Mouse (Mus musculus) kidney, embryonic 14.5 days (tissue): ENCODE results near the gene Nr1d2. TPM values are rescaled to one million over a fixed set of nuclear protein-coding genes. Genes with fewer than 3 reads are reported as not detected.
"Not testable (repeated sequence)": the region's sequence is repeated elsewhere in the genome, so short reads cannot be mapped to it uniquely, and the experiment has no call there.

ENCODE experiments used
- ATAC-seq: fragments of 200-750 bp; cut with Nextera tagmentation; 2 replicates; pipeline ENCODE4 v1.8.0; 2017; ENCODE audit warnings: moderate number of reproducible peaks, mild to moderate bottlenecking, moderate TSS enrichment, moderate library complexity; ENCODE audit not compliant: low FRiP score, low TSS enrichment
- H3K27ac ChIP-seq: fragments of 300-500 bp; sonication (generic); 2 replicates; pipeline ENCODE4 v1.5.1; 2014; ENCODE audit warnings: low read depth, mild to moderate bottlenecking, low read length, moderate library complexity, mixed read lengths
- H3K27me3 ChIP-seq: fragments of 300-500 bp; sonication (generic); 2 replicates; pipeline ENCODE4 v1.6.1; 2014; ENCODE audit warnings: mild to moderate bottlenecking, low read length; ENCODE audit not compliant: control insufficient read depth, insufficient read depth
- H3K36me3 ChIP-seq: fragments of 300-500 bp; sonication (generic); 2 replicates; pipeline ENCODE4 v1.6.1; 2014; ENCODE audit warnings: low read length, mixed read lengths; ENCODE audit not compliant: control insufficient read depth, insufficient read depth
- H3K4me1 ChIP-seq: fragments of 300-500 bp; sonication (generic); 2 replicates; pipeline ENCODE4 v1.6.1; 2014; ENCODE audit warnings: low read length, mixed read lengths; ENCODE audit not compliant: control insufficient read depth, insufficient read depth
- H3K4me2 ChIP-seq: fragments of 300-500 bp; sonication (generic); replicated peaks from 2 replicates; pipeline ENCODE4 v1.6.1; 2014; ENCODE audit warnings: low read depth, mild to moderate bottlenecking, low read length
- H3K4me3 ChIP-seq: fragments of 300-500 bp; sonication (generic); 2 replicates; pipeline ENCODE4 v1.5.1; 2014; ENCODE audit warnings: mild to moderate bottlenecking, low read length
- H3K9ac ChIP-seq: fragments of 300-500 bp; sonication (generic); 2 replicates; pipeline ENCODE4 v1.6.1; 2014; ENCODE audit warnings: low read depth, mild to moderate bottlenecking, low read length, moderate library complexity
- H3K9me3 ChIP-seq: fragments of 300-500 bp; sonication (generic); 2 replicates; pipeline ENCODE4 v1.6.1; 2016; ENCODE audit warnings: low read length; ENCODE audit not compliant: control insufficient read depth
- WGBS: fragments of 180-500 bp; shearing (Covaris S2); extraction: QIAGEN DNeasy Blood & Tissue Kit; methylation state at CpG from one replicate; pipeline ENCODE4 v1.1.7; 2014; 5-methylcytosine and 5-hydroxymethylcytosine counted together
- polyA plus RNA-seq: library from polyadenylated mRNA; unstranded; fragments of >200 nt; fragmentation: Nextera tagmentation; extraction: Ambion mirVana; gene quantifications from 2 replicates; pipeline ENCODE4 v1.2.1, GENCODE M21; 2014

The Nr1d2 gene
- polyA plus RNA-seq, 1 experiment from 2014 or later, result 11.8 TPM

DNA sequence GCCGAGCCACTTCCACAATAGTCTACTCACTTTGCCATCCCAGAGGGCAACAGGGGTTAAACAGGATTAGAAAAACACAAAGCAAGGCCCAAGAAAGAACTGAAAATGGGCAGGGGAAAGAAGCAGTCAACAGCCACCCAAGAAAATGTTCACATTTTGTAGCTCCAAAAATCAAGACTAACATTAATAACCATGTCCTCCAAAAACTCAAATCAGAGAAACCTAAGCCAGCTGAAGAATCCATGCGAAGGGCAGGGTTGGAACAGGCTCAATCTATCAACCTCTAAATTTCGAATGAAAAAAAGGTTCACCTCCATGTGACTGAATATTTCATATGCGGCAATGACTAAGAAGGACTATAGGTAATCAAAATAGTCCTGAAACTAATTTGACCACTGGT lies 1.5 kb downstream of the Nr1d2 start:
- no peaks in the 10 kb centered on the region for H3K27me3 ChIP-seq
- ATAC-seq, result no peak
- H3K4me3 ChIP-seq, result peak overlapping the region; percentile 75; the same call in 1 of the 2 replicates
- H3K4me2 ChIP-seq, result peak overlapping the region; percentile 53
- no peaks in the 10 kb centered on the region for H3K36me3 ChIP-seq
- WGBS, result 74% methylated on average over 4 of the region's 4 CpGs
- H3K9me3 ChIP-seq, result no peaks in the 10 kb centered on the region
- 0 out of 2 replicates have a peak, but pooled peaks cover 3% of the 10 kb centered on the region for H3K4me1 ChIP-seq
- H3K27ac ChIP-seq, result no peak overlapping the region
- H3K9ac ChIP-seq, result peak overlapping the region; percentile 70; the same call in 1 of the 2 replicates

GRCm38 (mm10) chr14:18236496-18237235 lies 2.3 kb downstream of the Nr1d2 start:
- WGBS, result 87% methylated on average over 2 of the region's 2 CpGs
- H3K36me3 ChIP-seq, H3K4me2 ChIP-seq, H3K9me3 ChIP-seq, H3K27me3 ChIP-seq, ATAC-seq, H3K4me1 ChIP-seq, H3K9ac ChIP-seq, H3K27ac ChIP-seq, H3K4me3 ChIP-seq: not testable (repeated sequence)

- 55% methylated on average over 5 of the region's 5 CpGs for WGBS
- Histone ChIP-seq H3K27me3 (no peaks in the 10 kb centered on the region), H3K4me2 (no peak overlapping the region), H3K4me3 (no peak overlapping the region), H3K9ac (no peak overlapping the region; the same call in 1 of the 2 replicates), H3K27ac (no peak overlapping the region), H3K4me1 (0 out of 2 replicates have a peak, but pooled peaks cover 3% of the 10 kb centered on the region), H3K9me3 (no peaks in the 10 kb centered on the region), H3K36me3 (no peaks in the 10 kb centered on the region)
- no peak for ATAC-seq
Measured at GRCm38 (mm10) chr14:18233981-18234960, 4.7 kb downstream of the Nr1d2 start.

- H3K9ac ChIP-seq, result no peak overlapping the region
- no peaks in the 10 kb centered on the region for H3K9me3 ChIP-seq
- no peak overlapping the region for H3K4me2 ChIP-seq
- 0 out of 2 replicates have a peak, but pooled peaks cover 3% of the 10 kb centered on the region for H3K4me1 ChIP-seq
- 93% methylated on average over 2 of the region's 2 CpGs for WGBS
- no peak overlapping the region for H3K27ac ChIP-seq
- H3K4me3 ChIP-seq, result no peak overlapping the region
- ATAC-seq, result no peak
- no peaks in the 10 kb centered on the region for H3K27me3 ChIP-seq
- H3K36me3 ChIP-seq, result no peaks in the 10 kb centered on the region
Measured at GRCm38 (mm10) chr14:18233076-18233475, 5.9 kb downstream of the Nr1d2 start.

GRCm38 (mm10) chr14:18231866-18232265 lies 7.1 kb downstream of the Nr1d2 start:
- H3K4me1 ChIP-seq, ATAC-seq, H3K9me3 ChIP-seq, H3K4me3 ChIP-seq, H3K36me3 ChIP-seq, H3K27ac ChIP-seq, H3K27me3 ChIP-seq, H3K9ac ChIP-seq, H3K4me2 ChIP-seq: not testable (repeated sequence)
- WGBS, result 88% methylated on average over 8 of the region's 8 CpGs

- not testable (repeated sequence) for H3K9ac ChIP-seq, H3K4me3 ChIP-seq, H3K4me2 ChIP-seq, H3K27ac ChIP-seq, H3K9me3 ChIP-seq, H3K4me1 ChIP-seq, H3K27me3 ChIP-seq, ATAC-seq, H3K36me3 ChIP-seq
- 94% methylated on average over 10 of the region's 10 CpGs for WGBS
Measured at GRCm38 (mm10) chr14:18229751-18230150, 9.2 kb downstream of the Nr1d2 start.

DNA sequence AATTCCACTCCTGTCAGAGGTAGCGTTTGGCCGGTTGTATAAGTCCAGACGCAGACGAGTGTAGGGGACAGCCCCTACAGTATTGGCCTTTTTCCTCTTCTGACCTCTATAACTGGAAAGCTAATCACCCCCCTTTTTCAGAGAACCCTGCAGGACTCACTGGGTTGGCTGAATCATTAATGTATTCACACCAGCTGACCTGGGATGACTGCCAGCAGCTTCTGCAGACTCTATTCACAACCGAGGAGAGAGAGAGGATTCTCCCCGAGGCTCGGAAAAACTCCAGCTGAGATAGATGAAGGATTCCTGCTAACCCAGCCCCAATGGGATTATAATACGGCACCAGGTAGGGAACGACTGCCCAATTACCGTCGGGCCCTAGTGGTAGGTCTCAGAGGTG lies 12.7 kb downstream of the Nr1d2 start:
- H3K9ac ChIP-seq, H3K27me3 ChIP-seq, H3K4me1 ChIP-seq, H3K4me2 ChIP-seq, ATAC-seq, H3K36me3 ChIP-seq, H3K27ac ChIP-seq, H3K9me3 ChIP-seq, H3K4me3 ChIP-seq: not testable (repeated sequence)
- 88% methylated on average over 11 of the region's 11 CpGs for WGBS

- ATAC-seq, H3K4me3 ChIP-seq, H3K27me3 ChIP-seq, H3K9me3 ChIP-seq, H3K27ac ChIP-seq, H3K4me1 ChIP-seq, H3K9ac ChIP-seq, H3K36me3 ChIP-seq, H3K4me2 ChIP-seq: not testable (repeated sequence)
- 93% methylated on average over 11 of the region's 11 CpGs for WGBS
Measured at GRCm38 (mm10) chr14:18225431-18225830, 13.5 kb downstream of the Nr1d2 start.

- Histone ChIP-seq H3K9me3 (no peaks in the 10 kb centered on the region), H3K27me3 (no peaks in the 10 kb centered on the region), H3K4me2 (no peak overlapping the region), H3K9ac (no peak overlapping the region), H3K4me3 (no peak overlapping the region), H3K36me3 (no peaks in the 10 kb centered on the region), H3K4me1 (no peaks in the 10 kb centered on the region), H3K27ac (no peak overlapping the region)
- 89% methylated on average over 6 of the region's 6 CpGs for WGBS
- ATAC-seq, result no peak
Measured at GRCm38 (mm10) chr14:18221977-18222376, 16.9 kb downstream of the Nr1d2 start.
